Mouse (Mus musculus): ENCODE data around the gene Tmem150b.

GRCm38 (mm10) chr7:4741151-4741550 is 16.1 kb upstream of the Tmem150b start:
- TF ChIP-seq TAL1 (IDR thresholded peaks at IDR 0.05; ENCODE audit: low read length) (no peak), GATA1 (IDR thresholded peaks at IDR 0.05; ENCODE audit: low read length) (no peak)

Data from erythroblast, embryonic 14.5 days (primary cell).